Mouse (Mus musculus): ENCODE measurements around the gene Taok3.

- no peak for TF ChIP-seq POLR2A (IDR thresholded peaks at IDR 0.05; ENCODE audit: control insufficient read depth, low read depth, low read length)
- no peak for TF ChIP-seq CTCF (IDR thresholded peaks at IDR 0.05; ENCODE audit: control insufficient read depth, insufficient read depth, insufficient replicate concordance, low read depth, low read length)
These were observed 58.6 kb downstream of the Taok3 start for GRCm38 (mm10) chr5:117178486-117178885.
